Comparison of ENCODE assay signal across 10 mouse cellular contexts in the genomic region with DNA sequence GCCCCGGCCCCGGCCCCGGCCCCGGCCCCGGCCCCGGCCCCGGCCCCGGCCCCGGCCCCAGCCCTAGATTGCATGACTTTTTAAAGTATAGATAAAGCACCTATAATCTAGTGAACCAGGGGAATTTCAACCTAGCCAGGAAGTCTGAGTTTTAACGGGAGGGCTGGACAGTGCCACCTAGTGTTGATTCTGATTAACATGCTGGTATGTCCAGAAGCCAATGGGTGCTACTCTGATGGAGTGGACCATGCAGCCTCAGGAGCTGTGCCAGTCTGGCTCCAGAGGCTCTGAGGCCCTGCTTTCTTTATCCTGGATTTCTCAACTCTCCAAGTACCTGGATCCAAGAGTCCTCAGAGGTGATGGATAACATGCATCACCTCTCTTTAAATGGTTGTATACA. TPM values are rescaled to one million over a fixed set of nuclear protein-coding genes. Genes with fewer than 3 reads are reported as not detected.
DNase-seq lines count a peak whose midpoint lies in the region; TF ChIP-seq lines count a peak whose summit lies in the region.
"Had no signal": no experiment of that assay in that cellular context is flagged by ENCODE, and none has a peak within 500 bp of the region (broad histone marks: within the 10 kb centered on the region; RNA-seq: fewer than 3 reads in every experiment).

No protein-coding gene starts in this region.

- no peak for TF ChIP-seq EP300 in heart, adult 2 months (IDR thresholded peaks at IDR 0.05; ENCODE audit: insufficient read depth, low read depth, low read length)

- intact Hi-C loops in heart, adult 2 months (cut with DNase I), result loop anchor here (2.0 kb wide), 1 partner anchor 173 kb away; no protein-coding TSS in a partner anchor

- no peaks in the 10 kb centered on the region for H3K36me3 ChIP-seq in heart, adult 2 months (ENCODE audit: control insufficient read depth, insufficient read depth, low read length)
- H3K36me3 ChIP-seq in heart, embryonic 10.5 days, result no peaks in the 10 kb centered on the region

- H3K9me3 ChIP-seq in heart, embryonic 10.5 days, result no peaks in the 10 kb centered on the region

- H3K27ac ChIP-seq in heart, adult 2 months, result no peak overlapping the region
- no peak overlapping the region for H3K27ac ChIP-seq in heart, embryonic 10.5 days

- no peaks in the 10 kb centered on the region for H3K27me3 ChIP-seq in heart, adult 2 months (ENCODE audit: control insufficient read depth, insufficient read depth, low read length)
- peaks cover 9% of the 10 kb centered on the region; the same call in 1 of the 2 replicates for H3K27me3 ChIP-seq in heart, embryonic 10.5 days (ENCODE audit: insufficient read depth, poor library complexity, severe bottlenecking)

- no peaks in the 10 kb centered on the region for H3K79me2 ChIP-seq in heart, adult 2 months (replicated peaks; ENCODE audit: control insufficient read depth, insufficient read depth, low read length)

- TF ChIP-seq CTCF in heart, adult 2 months (IDR thresholded peaks at IDR 0.05), result peak; percentile 75

- no peak overlapping the region for H3K9ac ChIP-seq in heart, adult 2 months (ENCODE audit: low read depth, low read length)

- 23% methylated on average over 10 of the region's 10 CpGs for WGBS in heart, adult 2 months
- 58% methylated on average over 10 of the region's 10 CpGs for WGBS in heart, embryonic 10.5 days

- DNase-seq in heart, adult 2 months, result no peak
- DNase-seq in heart, embryonic 10.5 days (ENCODE audit: low spot score), result no peak
- peak; percentile 37 for DNase-seq in right cerebral cortex, adult 2 months (ENCODE audit: low spot score in 2 of 2)
- DNase-seq in right cerebral cortex, postnatal 25 days, result no peak
- DNase-seq in embryo, embryonic 10 days (ENCODE audit: low spot score), result peak; percentile 71
- peak; percentile 27 for DNase-seq in lung, postnatal 14 days
- no peak for DNase-seq in gastrocnemius, postnatal 4 days (ENCODE audit: low spot score in 2 of 2)
- no peak for DNase-seq in adrenal gland, adult 18-20 months (ENCODE audit: low spot score in 2 of 2)

- H3K4me3 ChIP-seq in heart, adult 2 months, result no peak overlapping the region
- no peak overlapping the region for H3K4me3 ChIP-seq in heart, embryonic 10.5 days
- H3K4me3 ChIP-seq: myocyte had no signal

- no peak for TF ChIP-seq POLR2A in heart, adult 2 months (IDR thresholded peaks at IDR 0.05; ENCODE audit: insufficient read depth, low read depth, low read length)

- no peaks in the 10 kb centered on the region for H3K4me1 ChIP-seq in heart, adult 2 months (ENCODE audit: control insufficient read depth, insufficient read depth, low read length)
- H3K4me1 ChIP-seq in heart, embryonic 10.5 days, result no peaks in the 10 kb centered on the region

RNA-seq across cellular contexts. Expression of gene Umodl1, which starts 35.8 kb away (rescaled TPM):
- not detected for total RNA-seq in heart, adult 2 months (2021)
- polyA plus RNA-seq in heart, adult 2 months (2012; rRNA removed), result not detected in 2 replicates
- polyA plus RNA-seq in heart, embryonic 10.5 days (2016; fragmentation: Nextera tagmentation; extraction: Ambion mirVana), result 0.06 and 0.11 TPM in 2 replicates
- total RNA-seq in gastrocnemius, postnatal 4 days (2021), result under 1 TPM; 0.22 to 0.23 TPM
- 1 to 10 TPM in 1 of 2 experiments, not detected in 1; 2.0 TPM for total RNA-seq in adrenal gland, adult 18-20 months (2021)
- polyA plus RNA-seq: intestine, embryonic 14.5 days; myocyte had no signal

Comparison
In these comparisons a context has a peak if more than half of its experiments do, and no peak if none do; other contexts are left out.
1. DNase-seq: peak in right cerebral cortex, adult 2 months (2 of 2), embryo, embryonic 10 days (single experiment) and lung, postnatal 14 days (single experiment); none in heart, adult 2 months (0 of 2), heart, embryonic 10.5 days (single experiment), right cerebral cortex, postnatal 25 days (single experiment), gastrocnemius, postnatal 4 days (0 of 2) and adrenal gland, adult 18-20 months (0 of 2).